Mouse (Mus musculus): ENCODE measurements at regions not wholly inside any gene's neighbourhood (a gene's known extent, or its start where the extent isn't known, plus 50 kb on each side); places are given as distances from the start of the nearest gene placed in this dataset.

GRCm38 (mm10) chr1:183802351-183802750 lies 210.8 kb upstream of the Dusp10 start:
- TF ChIP-seq CTCF (IDR thresholded peaks at IDR 0.05 in 2 of 3, conservative IDR thresholded peaks at IDR 0.05 in 1 of 3; ENCODE audit: control insufficient read depth in 1 of 3, insufficient read depth in 1 of 3, low read depth in 2 of 3, low read length in 3 of 3, poor library complexity in 1 of 3, severe bottlenecking in 1 of 3) (no peak), TCF12 (IDR thresholded peaks at IDR 0.05; ENCODE audit: low read depth, low read length) (no peak), NRF1 (IDR thresholded peaks at IDR 0.05; ENCODE audit: insufficient read depth, low read depth, low read length, poor library complexity, severe bottlenecking) (no peak), POLR2AphosphoS2 (IDR thresholded peaks at IDR 0.05; ENCODE audit: low read length) (no peak), POLR2A (IDR thresholded peaks at IDR 0.05; ENCODE audit: control insufficient read depth in 1 of 2, insufficient read depth in 1 of 2, low read depth in 1 of 2, low read length in 2 of 2, poor library complexity in 1 of 2) (no peak)

Data from MEL (cell line).